Mouse (Mus musculus) forebrain, embryonic 11.5 days (tissue): ENCODE results near the gene Rap1b. TPM values are rescaled to one million over a fixed set of nuclear protein-coding genes. Genes with fewer than 3 reads are reported as not detected.
A peak's percentile ranks its signal among the peaks of the same experiment; 100 is the strongest.
"Not testable (repeated sequence)": the region's sequence is repeated elsewhere in the genome, so short reads cannot be mapped to it uniquely, and the experiment has no call there.

ENCODE experiments used
- ATAC-seq: fragments of 200-750 bp; cut with Nextera tagmentation; replicated peaks from 2 replicates; pipeline ENCODE4 v1.8.0; 2017; ENCODE audit warnings: moderate TSS enrichment; ENCODE audit not compliant: low FRiP score
- DNase-seq: peaks from one replicate; pipeline ENCODE4 v3.0.0-alpha.2; 2017; ENCODE audit warnings: low spot score
- H3K27ac ChIP-seq: fragments of 300-500 bp; sonication (generic); 2 replicates; pipeline ENCODE4 v1.5.1; 2014; ENCODE audit warnings: low read depth, low read length
- H3K27me3 ChIP-seq: fragments of 300-500 bp; sonication (generic); 2 replicates; pipeline ENCODE4 v1.6.1; 2014; ENCODE audit warnings: mild to moderate bottlenecking, low read length, mixed read lengths; ENCODE audit not compliant: control insufficient read depth, insufficient read depth
- H3K36me3 ChIP-seq: fragments of 300-500 bp; sonication (generic); 2 replicates; pipeline ENCODE4 v1.6.1; 2014; ENCODE audit warnings: mild to moderate bottlenecking, low read length, moderate library complexity, mixed read lengths; ENCODE audit not compliant: control insufficient read depth, insufficient read depth
- H3K4me1 ChIP-seq: fragments of 300-500 bp; sonication (generic); replicated peaks from 2 replicates; pipeline ENCODE4 v1.6.1; 2014; ENCODE audit warnings: low read length, mixed read lengths; ENCODE audit not compliant: control insufficient read depth, insufficient read depth
- H3K4me2 ChIP-seq: fragments of 300-500 bp; sonication (generic); 2 replicates; pipeline ENCODE4 v1.6.1; 2014; ENCODE audit warnings: low read depth, mild to moderate bottlenecking, low read length, moderate library complexity, mixed read lengths; ENCODE audit not compliant: severe bottlenecking
- H3K4me3 ChIP-seq: fragments of 300-500 bp; sonication (generic); 2 replicates; pipeline ENCODE4 v1.5.1; 2014; ENCODE audit warnings: low read depth, low read length
- H3K9ac ChIP-seq: fragments of 300-500 bp; sonication (generic); 2 replicates; pipeline ENCODE4 v1.6.1; 2014; ENCODE audit warnings: low read length
- H3K9me3 ChIP-seq: fragments of 300-500 bp; sonication (generic); 2 replicates; pipeline ENCODE4 v1.6.1; 2016; ENCODE audit warnings: low read length, mixed read lengths; ENCODE audit not compliant: control insufficient read depth
- WGBS: fragments of 180-500 bp; shearing (Covaris S2); extraction: QIAGEN DNeasy Blood & Tissue Kit; methylation state at CpG from one replicate; pipeline ENCODE4 v1.1.7; 2014; 5-methylcytosine and 5-hydroxymethylcytosine counted together
- polyA plus RNA-seq: library from polyadenylated mRNA; unstranded; fragments of >200 nt; fragmentation: Nextera tagmentation; extraction: Ambion mirVana; gene quantifications from 2 replicates; pipeline ENCODE4 v1.2.1, GENCODE M21; 2014

The Rap1b gene
- 150 and 156 TPM in 2 replicates for polyA plus RNA-seq

DNA sequence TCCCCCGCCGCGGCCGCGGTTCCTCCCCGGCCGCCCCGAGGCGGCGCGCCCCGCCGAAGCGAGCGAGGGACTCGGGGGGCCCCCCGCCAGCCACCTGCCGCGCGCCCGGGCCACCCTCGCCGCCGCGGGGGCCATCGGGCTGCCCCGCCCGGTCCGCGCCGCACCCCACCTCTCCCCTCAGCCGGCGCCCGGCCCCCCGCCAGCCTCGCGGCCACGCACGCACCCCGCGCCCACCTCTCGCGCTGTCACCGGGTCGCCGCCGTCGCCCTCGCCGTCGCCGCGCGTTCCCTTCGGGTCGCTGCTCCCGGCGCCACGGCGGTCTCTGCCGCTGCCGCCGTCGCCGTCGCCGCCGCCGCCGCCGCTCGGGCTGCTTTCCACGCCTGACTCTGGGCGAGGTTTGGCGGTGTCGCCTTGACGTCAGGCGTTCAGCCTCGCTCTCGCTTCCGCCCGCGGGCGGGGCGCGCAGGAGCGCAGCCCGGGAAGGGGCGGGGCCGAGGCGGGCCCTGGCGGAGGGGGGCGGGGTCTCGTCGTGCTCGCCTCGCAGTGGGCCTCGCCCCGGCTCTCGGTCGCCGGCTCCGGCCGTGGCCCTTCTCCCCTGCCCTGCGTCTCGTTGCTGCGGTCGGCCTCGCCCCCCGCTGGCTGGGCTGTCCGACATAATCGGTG is at the start of gene Rap1b:
Gene Rap1b (minus strand): TSS at position 439 of the 663 bp plus-strand sequence.
- peak within 1 kb of the TSS; percentile 90 for H3K27ac ChIP-seq
- H3K4me3 ChIP-seq, result peak within 1 kb of the TSS; percentile 94
- no peaks in the 10 kb centered on the region; the same call in 1 of the 2 replicates for H3K4me1 ChIP-seq
- under 1% methylated on average over 85 of the region's 112 CpGs for WGBS
- peak within 1 kb of the TSS; percentile 59 for H3K4me2 ChIP-seq
- no peaks in the 10 kb centered on the region for H3K27me3 ChIP-seq
- ATAC-seq (peak; percentile 95), DNase-seq (peak; percentile 98)
- peak within 1 kb of the TSS; percentile 90 for H3K9ac ChIP-seq
- no peaks in the 10 kb centered on the region for H3K36me3 ChIP-seq
- no peaks in the 10 kb centered on the region for H3K9me3 ChIP-seq

DNA sequence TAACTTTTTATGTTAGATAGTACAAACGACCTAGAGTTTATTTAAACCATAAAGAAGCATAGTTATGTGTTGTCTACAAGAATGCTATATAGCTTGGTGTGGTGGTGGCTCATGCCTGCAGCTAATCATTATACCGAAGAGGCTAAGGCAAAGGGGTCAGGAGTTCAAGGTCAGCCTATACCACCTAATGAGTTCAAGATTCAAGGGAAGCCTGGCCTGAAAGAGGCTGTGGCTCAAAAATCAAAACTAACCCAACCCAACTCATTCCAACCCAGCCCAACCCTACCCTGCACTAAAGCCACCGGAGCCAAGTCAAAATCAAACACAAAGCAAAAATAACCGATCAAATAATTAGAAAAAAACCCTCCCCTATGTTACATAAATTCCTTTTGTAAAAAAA is 49.4 kb upstream of the Rap1b start:
- WGBS, result 80% methylated on average over 4 of the region's 4 CpGs
- no peaks in the 10 kb centered on the region for H3K36me3 ChIP-seq

GRCm38 (mm10) chr10:117894114-117895035 is 48.5 kb upstream of the Rap1b start:
- Histone ChIP-seq H3K4me3 (no peak overlapping the region), H3K9me3 (no peaks in the 10 kb centered on the region), H3K9ac (no peak overlapping the region), H3K27ac (no peak overlapping the region), H3K4me2 (no peak overlapping the region), H3K36me3 (no peaks in the 10 kb centered on the region), H3K4me1 (no peaks in the 10 kb centered on the region), H3K27me3 (no peaks in the 10 kb centered on the region)
- WGBS, result 91% methylated on average over 17 of the region's 17 CpGs
- DNase-seq (no peak), ATAC-seq (no peak)

More for the DNA sequence above, 49.4 kb upstream of the Rap1b start:
- H3K9me3 ChIP-seq, result no peaks in the 10 kb centered on the region
- H3K9ac ChIP-seq, result no peak overlapping the region
- no peak for DNase-seq
- H3K27me3 ChIP-seq, result no peaks in the 10 kb centered on the region
- H3K27ac ChIP-seq, result no peak overlapping the region
- H3K4me2 ChIP-seq, result no peak overlapping the region
- H3K4me1 ChIP-seq, result no peaks in the 10 kb centered on the region
- no peak overlapping the region for H3K4me3 ChIP-seq
- no peak for ATAC-seq

DNA sequence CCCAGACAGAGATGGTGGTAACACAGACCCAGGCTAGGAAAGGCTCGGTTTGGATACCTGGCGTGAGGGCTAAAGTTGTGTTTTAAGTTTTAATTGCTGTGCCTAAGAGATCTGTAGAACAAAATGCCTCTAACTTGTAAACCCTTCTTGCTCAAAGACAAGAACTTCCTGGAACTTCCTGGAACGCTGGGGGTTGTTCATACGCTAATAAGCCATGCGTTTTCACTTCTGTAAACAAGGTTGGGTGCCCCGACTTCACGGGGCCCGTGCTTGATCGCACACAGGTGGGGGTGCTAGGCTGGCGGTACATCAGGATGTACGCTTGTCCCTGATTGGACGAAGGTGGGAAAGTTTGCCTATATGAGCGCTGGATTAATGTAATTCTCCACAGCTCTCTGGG is 47.3 kb upstream of the Rap1b start:
- 59% methylated on average over 12 of the region's 13 CpGs for WGBS
- not testable (repeated sequence) for H3K27ac ChIP-seq, H3K4me2 ChIP-seq, H3K9me3 ChIP-seq, H3K36me3 ChIP-seq, H3K9ac ChIP-seq, H3K4me1 ChIP-seq, DNase-seq, H3K4me3 ChIP-seq, H3K27me3 ChIP-seq, ATAC-seq

DNA sequence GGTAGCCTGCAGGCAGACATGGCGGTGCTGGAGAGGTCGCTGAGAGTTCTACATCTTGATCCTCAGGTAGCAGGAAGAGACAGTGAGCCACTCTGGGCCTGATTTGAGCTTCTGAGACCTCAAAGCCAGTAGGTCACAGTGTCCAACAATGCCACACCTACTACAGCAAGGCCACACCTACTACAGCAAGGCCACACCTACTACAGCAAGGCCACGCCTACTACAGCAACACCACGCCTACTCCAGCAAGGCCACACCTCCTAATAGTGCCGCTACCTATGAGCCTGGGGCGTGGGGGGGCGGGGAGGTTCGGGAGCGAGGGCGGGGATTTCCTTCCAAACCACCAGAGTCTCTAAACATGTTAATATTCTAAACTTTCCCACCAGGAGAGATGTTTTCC is 45.5 kb upstream of the Rap1b start:
- H3K36me3 ChIP-seq, result no peaks in the 10 kb centered on the region
- DNase-seq, result no peak
- H3K9ac ChIP-seq, result no peak overlapping the region
- no peak overlapping the region for H3K4me3 ChIP-seq
- H3K4me1 ChIP-seq, result no peaks in the 10 kb centered on the region
- no peaks in the 10 kb centered on the region for H3K27me3 ChIP-seq
- 83% methylated on average over 10 of the region's 10 CpGs for WGBS
- ATAC-seq, result no peak
- H3K27ac ChIP-seq, result no peak overlapping the region
- H3K9me3 ChIP-seq, result no peaks in the 10 kb centered on the region
- no peak overlapping the region for H3K4me2 ChIP-seq

DNA sequence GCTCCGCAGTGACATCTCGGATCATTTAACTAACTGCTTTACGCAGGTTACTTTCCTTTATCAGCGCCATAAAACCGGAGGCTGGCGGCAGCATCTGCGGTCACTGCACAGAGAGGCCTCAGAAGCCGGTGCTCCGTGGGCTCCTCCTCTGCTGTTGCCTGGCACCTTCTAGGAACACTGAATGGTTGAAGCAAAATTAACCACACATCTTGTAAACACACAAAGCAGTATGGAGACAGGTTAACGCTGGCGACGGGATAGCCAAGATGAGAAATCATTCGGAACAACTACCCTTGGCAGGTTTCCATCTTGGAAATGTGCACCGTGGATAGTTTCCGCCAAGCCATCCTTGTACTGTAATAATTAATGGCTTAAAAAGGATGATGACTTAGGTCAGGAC is 43.0 kb upstream of the Rap1b start:
- WGBS, result 95% methylated on average over 15 of the region's 15 CpGs
- no peak overlapping the region for H3K27ac ChIP-seq
- H3K9ac ChIP-seq, result no peak overlapping the region
- no peaks in the 10 kb centered on the region for H3K4me1 ChIP-seq
- H3K9me3 ChIP-seq, result no peaks in the 10 kb centered on the region
- no peak overlapping the region for H3K4me3 ChIP-seq
- ATAC-seq (no peak), DNase-seq (no peak)
- H3K4me2 ChIP-seq, result no peak overlapping the region
- H3K36me3 ChIP-seq, result no peaks in the 10 kb centered on the region
- no peaks in the 10 kb centered on the region for H3K27me3 ChIP-seq

DNA sequence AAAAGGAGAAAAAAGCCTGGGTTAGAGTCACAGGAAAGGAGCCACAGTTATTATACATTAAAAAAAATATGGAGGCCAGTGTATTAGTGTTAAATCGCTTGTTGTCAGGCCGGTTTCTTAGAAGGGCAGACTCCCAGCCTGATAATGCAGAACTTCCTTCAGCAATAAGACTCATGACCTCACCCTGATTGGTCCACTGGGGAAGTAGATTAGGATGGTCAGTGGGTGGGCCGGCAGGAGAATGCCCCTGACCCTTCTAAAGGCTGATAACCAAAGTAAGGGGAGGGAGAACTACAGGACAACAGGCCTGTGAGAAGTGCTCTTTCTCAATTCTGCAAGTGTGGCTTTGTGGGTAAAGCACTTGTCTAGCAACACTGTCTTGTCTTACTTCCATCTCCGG is 39.5 kb upstream of the Rap1b start:
- Histone ChIP-seq H3K4me3 (no peak overlapping the region), H3K27me3 (no peaks in the 10 kb centered on the region), H3K4me1 (no peaks in the 10 kb centered on the region), H3K4me2 (no peak overlapping the region), H3K9me3 (no peaks in the 10 kb centered on the region), H3K9ac (no peak overlapping the region), H3K36me3 (no peaks in the 10 kb centered on the region), H3K27ac (no peak overlapping the region)
- no peak for DNase-seq
- 58% methylated on average over 4 of the region's 4 CpGs for WGBS
- no peak for ATAC-seq

DNA sequence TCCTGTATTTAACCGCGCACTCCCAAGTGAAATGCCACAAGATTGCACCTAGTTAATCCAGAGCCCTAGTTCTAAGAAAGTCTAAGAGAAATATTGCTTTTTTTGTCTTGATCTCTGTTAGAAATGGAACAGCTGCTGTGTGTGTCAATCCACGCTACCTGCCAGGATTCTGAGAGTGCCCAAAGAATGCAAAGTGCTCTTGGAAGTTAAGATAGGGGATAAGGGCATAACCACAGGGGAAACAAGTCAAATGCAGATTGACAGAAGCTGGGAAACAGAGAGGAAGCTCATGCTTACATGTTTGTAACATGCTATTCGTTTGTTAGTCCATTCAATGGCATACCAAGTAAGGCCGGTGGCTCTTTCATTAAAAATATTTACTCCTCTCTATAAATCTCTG is 38.9 kb upstream of the Rap1b start:
- no peak overlapping the region for H3K9ac ChIP-seq
- H3K27ac ChIP-seq, result no peak overlapping the region
- 85% methylated on average over 5 of the region's 5 CpGs for WGBS

More for the DNA sequence above, 38.9 kb upstream of the Rap1b start:
- no peaks in the 10 kb centered on the region for H3K36me3 ChIP-seq
- DNase-seq, result no peak
- ATAC-seq, result no peak
- H3K27me3 ChIP-seq, result no peaks in the 10 kb centered on the region
- H3K4me1 ChIP-seq, result no peaks in the 10 kb centered on the region
- no peak overlapping the region for H3K4me3 ChIP-seq
- no peaks in the 10 kb centered on the region for H3K9me3 ChIP-seq
- H3K4me2 ChIP-seq, result no peak overlapping the region
